Mouse (Mus musculus): ENCODE results near the gene Rad51d.
A peak's percentile ranks its signal among the peaks of the same experiment; 100 is the strongest.
"Not testable (repeated sequence)": the region's sequence is repeated elsewhere in the genome, so short reads cannot be mapped to it uniquely, and the experiment has no call there.

The Rad51d gene

GRCm38 (mm10) chr11:82890342-82890762 lies at the start of gene Rad51d:
TSS of gene Rad51d (minus strand) at chr11:82890614.
- DNase-seq, result peak; percentile 94

GRCm38 (mm10) chr11:82933186-82933585 lies 42.8 kb upstream of the Rad51d start:
- DNase-seq, result no peak

- DNase-seq, result not testable (repeated sequence)
These were observed 41.4 kb upstream of the Rad51d start for GRCm38 (mm10) chr11:82931671-82932450.

GRCm38 (mm10) chr11:82931161-82931560 lies 40.7 kb upstream of the Rad51d start:
- DNase-seq, result not testable (repeated sequence)

- not testable (repeated sequence) for DNase-seq
These were observed 40.1 kb upstream of the Rad51d start for GRCm38 (mm10) chr11:82930391-82930955.

GRCm38 (mm10) chr11:82929633-82929950 lies 39.2 kb upstream of the Rad51d start:
- DNase-seq, result no peak

- no peak for DNase-seq
These were observed 38.7 kb upstream of the Rad51d start for GRCm38 (mm10) chr11:82928897-82929632.

- DNase-seq, result not testable (repeated sequence)
These were observed 33.5 kb upstream of the Rad51d start for GRCm38 (mm10) chr11:82923910-82924309.

- no peak for DNase-seq
These were observed 31.3 kb upstream of the Rad51d start for GRCm38 (mm10) chr11:82921691-82922090.

GRCm38 (mm10) chr11:82920768-82921167 lies 30.4 kb upstream of the Rad51d start:
- DNase-seq, result no peak

GRCm38 (mm10) chr11:82914711-82915352 lies 24.4 kb upstream of the Rad51d start:
- DNase-seq, result peak; percentile 73

GRCm38 (mm10) chr11:82910679-82911389 lies 20.4 kb upstream of the Rad51d start:
- DNase-seq, result no peak

GRCm38 (mm10) chr11:82910250-82910649 lies 19.8 kb upstream of the Rad51d start, which contains the start of gene Unc45b:
TSS of gene Unc45b (plus strand) at chr11:82910550.
- DNase-seq, result no peak

- no peak for DNase-seq
These were observed 18.2 kb upstream of the Rad51d start for GRCm38 (mm10) chr11:82908608-82908989.

GRCm38 (mm10) chr11:82907651-82908607 lies 17.5 kb upstream of the Rad51d start, which contains the start of gene Nle1:
TSS of gene Nle1 (minus strand) at chr11:82908411.
- DNase-seq, result peak; percentile 94

- DNase-seq, result no peak
These were observed 15.4 kb upstream of the Rad51d start for GRCm38 (mm10) chr11:82905816-82906215.

GRCm38 (mm10) chr11:82904952-82905351 lies 14.5 kb upstream of the Rad51d start:
- no peak for DNase-seq

- peak; percentile 54 for DNase-seq
These were observed 11.3 kb upstream of the Rad51d start for GRCm38 (mm10) chr11:82901606-82902310.

GRCm38 (mm10) chr11:82899720-82900119 lies 9.3 kb upstream of the Rad51d start:
- DNase-seq, result no peak

GRCm38 (mm10) chr11:82897478-82897877 lies 7.1 kb upstream of the Rad51d start:
- DNase-seq, result no peak

GRCm38 (mm10) chr11:82891936-82892335 lies 1.5 kb upstream of the Rad51d start, which contains the start of gene Fndc8:
TSS of gene Fndc8 (plus strand) at chr11:82892124.
- no peak for DNase-seq

Data from cerebellum, adult 8-10 months (tissue).